Mouse (Mus musculus): ENCODE measurements at regions not wholly inside any gene's neighbourhood (a gene's known extent, or its start where the extent isn't known, plus 50 kb on each side); places are given as distances from the start of the nearest gene placed in this dataset.

GRCm38 (mm10) chr2:178958829-178959228, 483.4 kb upstream of the Cdh4 start:
- dilution Hi-C loops (cut with MboI; ENCODE audit: extremely low pct_ligation_motif_present, extremely low pct_unique_long_range_greater_than_20kb, low sequenced_read_pairs): no loop called here
- H3K4me3 ChIP-seq (replicated peaks in 1 of 3; ENCODE audit: low read depth in 2 of 3, low read length in 2 of 3, poor library complexity in 1 of 3): no peak overlapping the region
- no peaks in the 10 kb centered on the region for H3K79me2 ChIP-seq (replicated peaks; ENCODE audit: control insufficient read depth, extremely low read depth, insufficient read depth, poor library complexity, severe bottlenecking)
- H3K4me2 ChIP-seq (ENCODE audit: insufficient read depth, low read depth, poor library complexity, severe bottlenecking): no peak overlapping the region
- H3K9ac ChIP-seq (ENCODE audit: insufficient read depth, low read depth): no peak overlapping the region
- no peak overlapping the region for H3K27ac ChIP-seq (ENCODE audit: insufficient read depth, low read depth)
- TF ChIP-seq ETS1 (conservative IDR thresholded peaks at IDR 0.05; ENCODE audit: low read depth, low read length): no peak
- TF ChIP-seq CHD2 (IDR thresholded peaks at IDR 0.05; ENCODE audit: low read length): no peak
- no peak for TF ChIP-seq GABPA (IDR thresholded peaks at IDR 0.05; ENCODE audit: insufficient replicate concordance, low read depth, low read length)
- TF ChIP-seq ZKSCAN1 (IDR thresholded peaks at IDR 0.05; ENCODE audit: borderline replicate concordance, low read depth, low read length): no peak
- TF ChIP-seq RCOR1 (conservative IDR thresholded peaks at IDR 0.05; ENCODE audit: low read depth, low read length): no peak
- no peak for TF ChIP-seq MAFK (IDR thresholded peaks at IDR 0.05; ENCODE audit: insufficient replicate concordance, low read length)
- TF ChIP-seq BHLHE40 (IDR thresholded peaks at IDR 0.05; ENCODE audit: low read depth, low read length): no peak
- no peak for TF ChIP-seq MAX (IDR thresholded peaks at IDR 0.05; ENCODE audit: low read length)
- no peak for TF ChIP-seq JUN (IDR thresholded peaks at IDR 0.05; ENCODE audit: insufficient read depth, low read depth, low read length)
- TF ChIP-seq ZC3H11A (IDR thresholded peaks at IDR 0.05; ENCODE audit: low read depth, low read length): no peak
- TF ChIP-seq KAT2A (IDR thresholded peaks at IDR 0.05; ENCODE audit: insufficient replicate concordance, low read length): no peak
- H3K4me1 ChIP-seq (ENCODE audit: control insufficient read depth in 1 of 2, insufficient read depth in 2 of 2): no peaks in the 10 kb centered on the region
- no peaks in the 10 kb centered on the region for H3K27me3 ChIP-seq (replicated peaks)
- H3K9me3 ChIP-seq (replicated peaks; ENCODE audit: low read length): peaks cover 90% of the 10 kb centered on the region
- in situ Hi-C loops (cut with MboI; ENCODE audit: low pct_ligation_motif_present, low pct_unique_long_range_greater_than_20kb, low sequenced_read_pairs): no loop called here
- H3K36me3 ChIP-seq (replicated peaks in 1 of 2; ENCODE audit: control insufficient read depth in 1 of 2, insufficient read depth in 1 of 2, low read length in 1 of 2): no peaks in the 10 kb centered on the region
- no peak for DNase-seq (ENCODE audit: extremely low read depth)

DNA sequence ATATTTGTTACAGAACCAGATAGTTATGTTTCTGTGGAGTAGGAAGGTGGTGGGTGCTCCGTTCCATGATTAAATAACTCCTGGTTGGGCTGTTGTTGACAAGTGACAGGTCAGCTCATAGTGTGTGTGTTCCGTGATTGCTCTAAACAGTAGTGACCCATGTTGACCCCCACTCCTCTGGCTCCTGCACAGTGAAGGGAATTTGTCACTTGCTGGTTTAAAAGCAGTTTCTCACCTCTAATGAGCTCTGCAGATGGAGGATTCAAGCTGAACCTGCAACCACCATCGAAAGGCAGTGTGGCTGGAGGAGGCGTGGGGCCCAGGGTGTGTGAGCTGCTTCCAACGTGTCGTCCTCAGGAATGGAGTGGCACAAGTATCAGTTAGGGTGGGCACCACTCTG, 482.6 kb upstream of the Cdh4 start:
- H3K9ac ChIP-seq (ENCODE audit: insufficient read depth, low read depth): no peak overlapping the region
- no peaks in the 10 kb centered on the region for H3K36me3 ChIP-seq (replicated peaks in 1 of 2; ENCODE audit: control insufficient read depth in 1 of 2, insufficient read depth in 1 of 2, low read length in 1 of 2)
- dilution Hi-C loops (cut with MboI; ENCODE audit: extremely low pct_ligation_motif_present, extremely low pct_unique_long_range_greater_than_20kb, low sequenced_read_pairs): no loop called here
- no peak overlapping the region for H3K27ac ChIP-seq (ENCODE audit: insufficient read depth, low read depth)
- no peak overlapping the region for H3K4me3 ChIP-seq (replicated peaks in 1 of 3; ENCODE audit: low read depth in 2 of 3, low read length in 2 of 3, poor library complexity in 1 of 3)
- no peak overlapping the region for H3K4me2 ChIP-seq (ENCODE audit: insufficient read depth, low read depth, poor library complexity, severe bottlenecking)
- TF ChIP-seq ZC3H11A (IDR thresholded peaks at IDR 0.05; ENCODE audit: low read depth, low read length) (no peak), ELF1 (IDR thresholded peaks at IDR 0.05; ENCODE audit: low read depth, low read length) (no peak), MAX (IDR thresholded peaks at IDR 0.05; ENCODE audit: low read length) (no peak), SMC3 (IDR thresholded peaks at IDR 0.05; ENCODE audit: low read depth, low read length) (no peak), POLR2A (IDR thresholded peaks at IDR 0.05; ENCODE audit: low read depth, low read length) (no peak), RAD21 (IDR thresholded peaks at IDR 0.05; ENCODE audit: low read depth, low read length) (no peak), NRF1 (IDR thresholded peaks at IDR 0.05; ENCODE audit: low read depth, low read length) (no peak), ZNF384 (IDR thresholded peaks at IDR 0.05; ENCODE audit: low read depth, low read length) (no peak), SIN3A (IDR thresholded peaks at IDR 0.05; ENCODE audit: low read length) (no peak), ZKSCAN1 (IDR thresholded peaks at IDR 0.05; ENCODE audit: borderline replicate concordance, low read depth, low read length) (no peak)
- no peaks in the 10 kb centered on the region for H3K27me3 ChIP-seq (replicated peaks)
- H3K4me1 ChIP-seq (ENCODE audit: control insufficient read depth in 1 of 2, insufficient read depth in 2 of 2): no peaks in the 10 kb centered on the region
- H3K9me3 ChIP-seq (replicated peaks; ENCODE audit: low read length): peaks cover 93% of the 10 kb centered on the region
- no peak for DNase-seq (ENCODE audit: extremely low read depth)
- no peaks in the 10 kb centered on the region for H3K79me2 ChIP-seq (replicated peaks; ENCODE audit: control insufficient read depth, extremely low read depth, insufficient read depth, poor library complexity, severe bottlenecking)
- in situ Hi-C loops (cut with MboI; ENCODE audit: low pct_ligation_motif_present, low pct_unique_long_range_greater_than_20kb, low sequenced_read_pairs): no loop called here
